Mouse (Mus musculus): Measurements from ENCODE around the gene Acyp1.
A peak's percentile ranks its signal among the peaks of the same experiment; 100 is the strongest.
"Not testable (repeated sequence)": the region's sequence is repeated elsewhere in the genome, so short reads cannot be mapped to it uniquely, and the experiment has no call there.

The Acyp1 gene

DNA sequence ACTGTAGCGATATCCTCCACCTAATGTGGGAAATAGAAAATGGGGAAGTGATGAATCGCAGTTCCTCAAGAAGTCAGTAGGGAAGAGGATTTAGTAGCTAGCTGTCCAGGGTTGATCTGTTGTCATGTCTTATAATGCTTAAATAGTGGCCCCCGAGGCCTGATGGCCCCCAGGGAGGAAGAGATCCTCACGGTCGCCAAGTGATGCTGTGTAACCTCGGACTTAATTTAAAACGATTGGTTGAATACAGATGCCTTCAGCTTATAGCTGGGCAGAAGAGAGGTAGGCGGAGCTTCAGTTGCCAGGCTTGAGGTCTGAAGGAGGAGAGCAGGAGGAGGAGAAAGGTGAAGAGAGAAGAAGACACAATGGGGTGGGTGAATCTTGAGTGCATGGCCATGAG, 3.9 kb downstream of the Acyp1 start:
- DNase-seq (ENCODE audit: low spot score): no peak

- DNase-seq (ENCODE audit: low spot score): not testable (repeated sequence)
Observed at GRCm38 (mm10) chr12:85281756-85282155, 6.5 kb downstream of the Acyp1 start.

- peak; percentile 87 for DNase-seq (ENCODE audit: low spot score)
Observed at GRCm38 (mm10) chr12:85280845-85281651, 7.2 kb downstream of the Acyp1 start.

- peak; percentile 99 for DNase-seq (ENCODE audit: low spot score)
Observed at GRCm38 (mm10) chr12:85280105-85280844, 8.0 kb downstream of the Acyp1 start.

DNA sequence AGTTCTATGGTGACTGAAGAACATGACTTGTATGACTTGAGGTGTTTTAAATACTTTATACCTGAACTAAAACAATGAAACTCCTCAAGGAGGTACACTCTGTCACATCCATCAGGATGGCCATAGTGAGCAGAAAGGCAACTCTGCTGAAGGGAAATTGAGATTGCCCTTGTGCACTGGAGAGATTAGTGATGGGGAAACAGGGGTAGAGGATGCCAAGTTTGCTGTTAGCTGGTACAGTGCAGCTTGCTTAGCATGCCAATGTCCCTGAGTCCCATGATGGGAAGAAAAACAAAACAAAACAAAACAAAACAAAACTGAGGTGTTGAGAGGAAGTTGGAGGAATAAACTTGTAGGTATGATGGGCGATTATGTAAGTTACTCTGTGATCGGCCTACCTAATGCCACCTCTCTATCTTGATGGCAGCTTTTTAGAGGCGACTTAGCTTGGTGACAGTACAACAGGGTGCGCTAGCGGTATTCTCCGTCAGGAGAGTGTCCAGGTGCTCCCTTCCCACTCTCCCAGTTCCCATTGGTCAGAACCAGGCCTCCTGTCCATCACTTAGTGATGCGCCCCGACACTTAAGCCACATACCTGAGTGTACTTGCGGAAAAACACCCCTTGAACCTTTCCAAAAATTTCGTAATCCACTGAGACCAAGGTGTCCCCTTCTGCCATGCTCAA, 8.7 kb downstream of the Acyp1 start:
- peak; percentile 35 for DNase-seq (ENCODE audit: low spot score)

DNA sequence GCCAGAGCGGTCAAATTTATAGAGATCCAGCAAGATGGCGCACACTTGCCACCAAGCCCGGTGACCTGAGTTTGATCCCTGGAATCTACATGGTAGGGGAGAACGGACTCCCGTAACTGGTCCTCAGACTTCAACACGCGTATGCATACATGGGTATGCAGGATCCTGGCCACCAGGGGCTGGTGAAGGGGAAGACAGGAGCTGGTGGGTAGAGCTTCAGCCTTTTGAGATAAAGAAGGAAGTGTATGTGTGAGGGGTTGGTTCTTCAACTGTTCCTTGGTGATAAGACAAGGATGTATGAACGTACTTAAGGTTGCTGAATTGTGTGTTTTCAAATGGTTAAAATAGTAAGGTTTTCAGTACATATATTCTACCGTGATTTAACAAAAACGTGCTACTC, 9.3 kb downstream of the Acyp1 start:
- no peak for DNase-seq (ENCODE audit: low spot score)

DNA sequence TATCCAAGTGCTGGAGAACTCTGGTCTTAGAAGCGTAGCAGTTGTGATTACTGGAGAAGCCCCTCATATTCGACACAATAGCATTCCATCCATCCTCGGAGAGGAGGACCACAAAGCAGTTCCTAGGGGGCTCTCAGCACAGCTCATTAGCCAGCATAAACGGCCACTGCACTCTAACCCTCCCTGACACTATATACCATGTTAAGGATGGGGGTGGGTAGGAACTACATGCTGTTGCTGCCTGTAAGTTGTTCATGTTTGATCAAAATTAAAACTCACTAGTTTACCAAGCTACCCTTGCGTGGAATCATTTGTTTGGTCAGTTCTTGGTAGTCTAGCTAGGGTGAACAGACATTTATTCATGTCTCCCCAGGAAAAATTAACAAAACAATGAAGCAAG, 12.0 kb downstream of the Acyp1 start:
- no peak for DNase-seq (ENCODE audit: low spot score)

DNA sequence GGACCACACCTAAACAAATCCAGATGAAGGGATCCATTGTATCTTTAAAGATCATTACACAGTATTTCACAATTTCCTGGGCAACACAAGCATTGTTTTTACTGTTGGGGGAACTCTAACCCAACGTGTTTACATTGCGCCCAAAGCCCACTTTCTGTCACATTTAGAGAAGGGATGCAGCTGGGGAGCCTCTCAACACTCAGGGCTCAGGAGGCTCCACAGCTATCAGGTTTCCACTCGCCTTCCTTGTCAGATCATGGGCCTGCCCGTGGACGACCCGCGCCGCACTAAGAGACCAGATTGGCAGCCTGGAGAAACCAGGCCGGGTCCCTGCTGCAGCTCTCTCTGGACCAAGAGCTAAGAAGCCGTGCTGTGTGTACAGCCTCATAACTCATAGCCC, 14.7 kb downstream of the Acyp1 start:
- no peak for DNase-seq (ENCODE audit: low spot score)

- no peak for DNase-seq (ENCODE audit: low spot score)
Observed at GRCm38 (mm10) chr12:85271843-85272206, 16.4 kb downstream of the Acyp1 start.

GRCm38 (mm10) chr12:85271132-85271842, 17.0 kb downstream of the Acyp1 start:
- no peak for DNase-seq (ENCODE audit: low spot score)

DNA sequence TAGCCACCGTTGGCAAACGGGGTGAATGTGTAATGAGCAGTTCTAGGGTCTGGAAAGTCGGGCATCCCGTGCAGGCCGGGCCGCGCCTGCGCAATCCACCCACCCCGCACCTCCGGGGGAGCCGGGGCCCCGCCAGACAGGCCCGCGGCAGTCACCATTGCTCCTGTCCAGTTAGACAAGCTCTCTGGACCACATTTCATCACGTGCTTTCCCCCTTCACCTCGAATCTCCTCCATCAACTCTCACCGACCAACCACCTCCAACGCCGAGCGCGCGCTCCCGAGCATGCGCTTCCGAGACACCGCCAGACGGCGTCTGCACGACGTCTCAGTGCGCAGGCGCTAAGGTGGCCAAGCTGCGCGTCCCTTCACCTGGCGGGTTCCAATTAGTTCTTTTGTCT, 17.9 kb downstream of the Acyp1 start, which contains the start of gene Mlh3:
Mlh3 (minus strand) TSS at position 281 of the 400 bp plus-strand sequence.
- peak; percentile 48 for DNase-seq (ENCODE audit: low spot score)

- DNase-seq (ENCODE audit: low spot score): no peak
Observed at GRCm38 (mm10) chr12:85269821-85270220, 18.4 kb downstream of the Acyp1 start.

DNA sequence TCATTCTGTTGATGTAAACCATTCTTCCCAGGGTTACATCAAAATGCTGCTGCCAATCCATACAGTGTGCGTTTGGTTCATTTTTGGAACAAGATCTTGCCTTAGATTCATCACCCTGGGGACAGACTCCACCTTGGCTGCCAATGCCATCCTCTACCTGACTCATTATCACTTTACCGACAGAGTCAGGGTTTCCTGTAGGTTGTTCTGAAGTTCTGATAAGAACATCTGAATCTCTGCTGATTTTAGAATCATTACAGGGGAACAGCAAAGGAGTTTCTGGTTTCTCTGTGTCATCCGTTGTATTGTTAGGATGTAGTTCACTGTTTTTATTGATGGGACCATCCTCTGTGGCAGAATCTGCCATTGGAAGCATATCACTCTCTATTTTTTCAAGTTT, 22.0 kb downstream of the Acyp1 start:
- DNase-seq (ENCODE audit: low spot score): no peak

DNA sequence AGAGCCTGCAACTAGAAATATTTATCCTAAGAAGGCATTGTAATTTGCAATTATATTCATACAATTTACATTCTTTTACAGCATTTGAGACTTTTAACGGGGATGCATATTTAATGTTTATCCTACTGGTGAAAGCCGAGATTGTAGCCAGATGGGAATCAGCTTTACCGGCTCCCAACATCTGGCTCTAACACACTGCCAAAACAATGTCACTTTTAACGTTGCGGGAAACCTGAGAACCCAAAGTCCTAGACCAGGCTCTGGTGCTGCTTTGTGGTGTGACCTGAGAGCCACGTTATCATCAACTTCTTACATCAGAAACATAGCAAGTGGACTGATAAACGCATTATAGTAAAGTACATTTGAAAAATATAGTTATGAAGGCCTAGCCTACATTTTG, 23.3 kb downstream of the Acyp1 start:
- DNase-seq (ENCODE audit: low spot score): no peak

- no peak for DNase-seq (ENCODE audit: low spot score)
Observed at GRCm38 (mm10) chr12:85264531-85264930, 23.7 kb downstream of the Acyp1 start.

DNA sequence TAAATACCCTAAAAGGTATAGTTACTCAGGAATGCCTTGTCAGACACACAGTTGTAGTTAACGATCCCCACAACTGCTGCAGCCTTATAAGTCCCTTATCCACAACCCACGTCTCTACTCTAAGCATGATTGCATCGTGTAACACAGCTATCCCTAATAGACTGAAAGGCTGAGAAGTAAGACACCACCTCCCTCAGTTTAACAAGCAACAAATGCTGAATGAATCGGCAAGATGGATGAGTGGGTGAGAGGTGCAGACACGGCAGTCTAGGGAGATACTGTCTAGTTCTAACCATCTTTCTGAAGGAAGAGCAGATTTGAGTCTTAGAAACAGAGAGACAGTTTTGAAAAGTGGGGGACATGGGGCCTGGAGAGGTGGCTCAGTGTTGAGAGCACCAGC, 25.0 kb downstream of the Acyp1 start:
- DNase-seq (ENCODE audit: low spot score): no peak

DNA sequence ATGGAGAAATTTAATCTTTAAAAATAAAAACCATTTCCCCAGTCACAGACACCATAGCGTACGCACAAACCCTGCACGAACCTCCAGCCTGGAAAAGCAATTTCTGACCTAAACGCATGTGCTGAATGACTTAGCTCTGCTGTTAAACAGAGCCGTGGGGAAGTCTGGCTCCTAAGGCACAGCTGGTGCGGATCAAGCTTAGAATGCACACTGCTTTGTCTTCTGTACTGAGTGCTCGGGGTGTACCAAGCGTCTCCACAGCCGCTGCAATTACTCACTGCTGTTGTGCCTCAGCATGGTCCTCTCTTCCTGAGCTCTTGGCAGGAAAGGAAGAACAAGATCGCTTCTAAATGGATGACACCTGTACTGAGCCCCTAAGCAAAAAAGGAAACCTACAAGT, 25.7 kb downstream of the Acyp1 start:
- no peak for DNase-seq (ENCODE audit: low spot score)

GRCm38 (mm10) chr12:85257008-85257639, 31.1 kb downstream of the Acyp1 start:
- DNase-seq (ENCODE audit: low spot score): no peak

GRCm38 (mm10) chr12:85256074-85256751, 32.0 kb downstream of the Acyp1 start:
- peak; percentile 80 for DNase-seq (ENCODE audit: low spot score)

GRCm38 (mm10) chr12:85252083-85252482, 36.2 kb downstream of the Acyp1 start:
- no peak for DNase-seq (ENCODE audit: low spot score)

DNA sequence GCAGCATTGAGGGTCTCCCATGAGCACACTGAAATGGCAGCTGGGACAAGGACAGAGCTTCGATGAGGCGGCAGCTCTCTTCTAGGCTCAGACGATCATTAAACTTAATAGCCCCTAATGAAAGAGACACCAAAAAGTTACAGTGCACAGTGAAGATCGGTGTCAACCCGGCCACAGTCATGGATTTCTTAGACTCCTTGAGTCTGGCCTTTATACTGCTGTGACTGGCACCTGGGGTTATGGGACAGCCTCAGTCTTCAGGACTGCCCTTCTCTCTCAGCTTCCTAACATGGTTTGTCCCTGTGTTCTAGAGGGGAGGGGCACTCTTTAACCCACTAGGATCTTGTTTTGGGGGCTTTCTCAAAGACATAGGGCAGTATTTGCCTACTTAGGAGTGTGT, 50.7 kb downstream of the Acyp1 start:
- no peak for DNase-seq (ENCODE audit: low spot score)
